Mouse (Mus musculus): ENCODE measurements around the gene Ankrd26. TPM values are rescaled to one million over a fixed set of nuclear protein-coding genes. Genes with fewer than 3 reads are reported as not detected.
"Not testable (repeated sequence)": the region's sequence is repeated elsewhere in the genome, so short reads cannot be mapped to it uniquely, and the experiment has no call there.

Gene Ankrd26
- polyA plus RNA-seq, 1 experiment = 7.1 TPM

DNA sequence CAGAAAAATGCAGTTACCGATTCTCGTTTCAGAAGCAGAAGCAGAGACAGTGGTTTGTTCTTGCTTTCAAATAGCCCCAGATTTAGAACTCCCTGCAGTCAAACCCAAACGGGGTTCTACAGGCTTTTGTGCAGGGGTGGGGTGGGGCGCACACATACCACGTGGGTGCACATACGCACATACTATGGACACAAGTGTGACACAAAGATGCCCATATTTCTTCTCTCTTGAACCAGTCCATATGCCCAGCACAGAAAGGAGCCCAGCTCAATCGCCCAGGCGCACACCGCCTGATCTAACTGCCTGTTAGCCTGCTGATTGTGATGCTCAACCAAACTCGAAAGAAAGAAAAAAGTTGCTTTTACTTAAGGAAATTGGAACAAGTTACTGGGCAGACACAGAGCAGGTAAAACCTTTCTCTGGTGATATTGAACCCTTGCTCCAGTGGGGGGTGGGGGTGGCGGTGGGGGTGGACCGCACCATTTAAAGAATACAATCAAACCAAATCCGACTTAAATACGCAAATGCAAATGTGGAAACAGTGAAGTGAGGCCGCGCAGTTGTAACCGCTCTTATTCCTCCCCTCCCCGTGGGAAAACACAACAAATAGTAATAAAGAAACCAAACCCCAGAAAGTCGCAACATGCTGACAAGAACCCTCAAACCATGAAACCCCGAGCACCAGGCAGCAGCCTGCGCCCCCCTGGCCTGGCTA, 30.8 kb upstream of the Ankrd26 start:
- no peak for TF ChIP-seq CTCF (IDR thresholded peaks at IDR 0.05; ENCODE audit: extremely low read depth, insufficient read depth, low read length)
- TF ChIP-seq POLR2A (IDR thresholded peaks at IDR 0.05; ENCODE audit: extremely low read depth, insufficient read depth, low read length) = no peak
- Histone ChIP-seq H3K4me1 (ENCODE audit: control insufficient read depth, insufficient read depth, low read length) (peaks cover 2% of the 10 kb centered on the region; the same call in 1 of the 2 replicates), H3K4me3 (ENCODE audit: insufficient read depth, low read length) (no peak overlapping the region; the same call in 1 of the 2 replicates), H3K27ac (ENCODE audit: insufficient read depth, low read length) (no peak overlapping the region)

DNA sequence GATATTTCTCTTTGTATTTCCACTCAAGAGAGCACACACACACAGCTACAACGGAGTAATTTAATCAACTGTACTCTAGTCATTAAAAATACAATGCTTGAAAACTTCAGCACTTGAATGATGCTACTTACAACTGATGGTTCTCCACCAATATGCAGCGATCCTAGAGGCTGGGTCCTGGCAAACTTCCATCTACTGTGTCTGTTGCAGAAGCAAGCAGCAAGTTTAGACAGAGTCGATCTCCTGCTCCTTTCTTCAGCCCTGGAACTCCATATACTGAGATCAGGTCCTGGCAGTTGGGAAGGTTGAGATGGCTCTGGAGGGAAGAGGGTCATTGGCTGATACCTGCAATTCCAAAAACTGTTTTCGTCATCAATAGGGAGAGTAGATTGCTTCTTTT, 16.7 kb upstream of the Ankrd26 start:
- not testable (repeated sequence) for H3K4me1 ChIP-seq (ENCODE audit: control insufficient read depth, insufficient read depth, low read length); H3K27ac ChIP-seq (ENCODE audit: insufficient read depth, low read length); H3K4me3 ChIP-seq (ENCODE audit: insufficient read depth, low read length)

DNA sequence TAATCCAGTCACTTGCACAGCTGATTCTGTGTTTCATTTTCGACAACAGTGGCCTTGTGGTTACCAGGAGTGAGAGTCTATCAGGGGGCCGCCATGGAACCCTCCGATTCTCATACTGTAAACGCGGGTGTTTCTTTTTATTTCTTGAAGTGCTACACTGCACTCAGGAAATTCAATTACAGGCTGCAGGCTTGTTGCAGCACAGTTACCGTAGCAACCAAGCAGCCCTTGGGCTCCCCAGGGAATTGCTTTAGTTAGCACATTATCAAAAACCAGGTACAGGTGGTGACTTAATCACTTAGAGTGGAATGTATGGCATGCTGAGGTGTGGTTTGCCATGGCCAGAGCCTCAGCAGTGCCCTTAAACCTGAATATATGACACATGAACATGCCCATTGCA, 12.3 kb upstream of the Ankrd26 start:
- no peak overlapping the region for H3K4me3 ChIP-seq (ENCODE audit: insufficient read depth, low read length)
- no peak overlapping the region for H3K27ac ChIP-seq (ENCODE audit: insufficient read depth, low read length)
- peaks cover 1% of the 10 kb centered on the region; the same call in 1 of the 2 replicates for H3K4me1 ChIP-seq (ENCODE audit: control insufficient read depth, insufficient read depth, low read length)
- TF ChIP-seq POLR2A (IDR thresholded peaks at IDR 0.05; ENCODE audit: extremely low read depth, insufficient read depth, low read length) (no peak), CTCF (IDR thresholded peaks at IDR 0.05; ENCODE audit: extremely low read depth, insufficient read depth, low read length) (no peak)

DNA sequence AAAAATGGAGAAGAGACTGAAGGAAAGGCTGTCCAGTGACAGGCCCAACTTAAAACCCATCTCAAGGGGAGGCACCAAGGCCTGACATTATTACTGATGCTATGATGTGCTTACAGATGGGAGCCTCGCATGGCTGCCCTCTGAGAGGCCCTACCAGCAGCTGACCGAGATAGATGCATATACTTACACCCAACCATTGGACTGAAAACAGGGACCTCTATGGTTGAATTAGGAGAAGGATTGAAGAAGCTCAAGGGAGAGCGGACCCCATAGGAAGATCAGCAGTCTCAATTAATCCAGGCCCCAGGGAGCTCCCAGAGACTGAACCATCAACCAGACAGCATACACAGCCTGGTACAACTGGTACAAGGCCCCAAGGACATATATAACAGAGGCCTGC, 5.8 kb upstream of the Ankrd26 start:
- TF ChIP-seq CTCF (IDR thresholded peaks at IDR 0.05; ENCODE audit: extremely low read depth, insufficient read depth, low read length) (no peak), POLR2A (IDR thresholded peaks at IDR 0.05; ENCODE audit: extremely low read depth, insufficient read depth, low read length) (no peak)
- H3K27ac ChIP-seq (ENCODE audit: insufficient read depth, low read length) = no peak overlapping the region
- H3K4me1 ChIP-seq (ENCODE audit: control insufficient read depth, insufficient read depth, low read length) = peaks cover 2% of the 10 kb centered on the region
- no peak overlapping the region for H3K4me3 ChIP-seq (ENCODE audit: insufficient read depth, low read length)

DNA sequence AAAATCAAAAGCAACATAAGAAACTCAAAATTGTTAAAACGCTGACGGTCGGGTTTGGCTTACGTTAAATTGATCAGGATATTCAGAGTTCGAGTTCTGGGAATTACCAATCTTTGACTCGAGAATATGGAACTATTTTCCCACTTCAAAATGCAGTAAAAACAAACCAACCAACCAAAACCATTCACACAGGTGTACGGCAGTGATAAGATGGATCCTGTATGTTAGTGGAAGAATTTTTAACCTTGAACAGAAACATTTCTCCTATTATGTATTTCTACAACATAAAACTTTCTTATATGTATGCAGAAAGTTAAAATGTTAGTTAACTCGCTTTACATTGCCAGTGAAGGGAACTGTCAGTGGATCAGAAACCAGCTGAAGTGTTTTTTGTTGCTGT, 801 bp downstream of the Ankrd26 start:
- no peak overlapping the region for H3K27ac ChIP-seq (ENCODE audit: insufficient read depth, low read length)
- TF ChIP-seq POLR2A (IDR thresholded peaks at IDR 0.05; ENCODE audit: extremely low read depth, insufficient read depth, low read length) = no peak
- no peak for TF ChIP-seq CTCF (IDR thresholded peaks at IDR 0.05; ENCODE audit: extremely low read depth, insufficient read depth, low read length)
- H3K4me1 ChIP-seq (ENCODE audit: control insufficient read depth, insufficient read depth, low read length) = peaks cover 2% of the 10 kb centered on the region
- peak overlapping the region; percentile 83 for H3K4me3 ChIP-seq (ENCODE audit: insufficient read depth, low read length)

DNA sequence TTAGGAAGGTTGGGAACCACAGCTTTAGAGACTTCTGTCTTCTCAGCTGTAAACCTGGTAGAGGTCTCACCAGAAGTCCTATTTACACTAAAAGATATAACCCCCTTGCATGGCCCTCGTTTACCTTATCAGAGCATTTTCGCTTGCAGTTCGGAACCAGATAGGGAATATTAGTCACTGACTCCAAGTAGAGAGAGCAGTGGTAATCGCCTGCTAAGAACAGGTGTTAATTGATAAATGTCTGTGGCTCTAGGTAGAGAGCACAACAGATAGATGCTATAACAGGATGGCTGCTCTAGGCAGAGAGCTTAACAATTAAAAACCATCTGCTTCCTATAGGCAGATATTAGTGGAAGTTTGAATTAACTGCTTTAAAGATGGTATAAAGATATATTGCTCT, 23.4 kb downstream of the Ankrd26 start:
- H3K4me3 ChIP-seq (ENCODE audit: insufficient read depth, low read length) = no peak overlapping the region
- H3K4me1 ChIP-seq (ENCODE audit: control insufficient read depth, insufficient read depth, low read length) = no peaks in the 10 kb centered on the region
- no peak overlapping the region for H3K27ac ChIP-seq (ENCODE audit: insufficient read depth, low read length)
- no peak for TF ChIP-seq POLR2A (IDR thresholded peaks at IDR 0.05; ENCODE audit: extremely low read depth, insufficient read depth, low read length)
- TF ChIP-seq CTCF (IDR thresholded peaks at IDR 0.05; ENCODE audit: extremely low read depth, insufficient read depth, low read length) = no peak

DNA sequence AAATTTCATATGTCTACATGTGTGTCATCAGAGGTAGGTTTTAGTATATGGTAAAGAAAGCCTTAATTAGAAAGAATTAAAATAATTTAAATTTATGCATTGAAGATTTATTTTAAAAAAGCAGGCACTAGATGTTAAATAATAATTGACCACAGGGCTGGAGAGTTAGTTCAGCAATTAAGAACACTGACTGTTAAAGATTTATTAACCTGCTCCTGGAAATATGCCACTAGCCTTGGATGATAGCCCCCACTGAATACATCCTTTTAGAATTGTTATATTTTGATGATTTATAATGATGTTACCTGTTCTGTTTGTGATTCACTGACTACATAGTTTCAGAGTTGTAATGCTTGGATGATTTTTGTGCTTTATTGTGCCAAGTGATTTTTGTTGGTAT, 24.8 kb downstream of the Ankrd26 start:
- not testable (repeated sequence) for H3K4me1 ChIP-seq (ENCODE audit: control insufficient read depth, insufficient read depth, low read length); H3K4me3 ChIP-seq (ENCODE audit: insufficient read depth, low read length); H3K27ac ChIP-seq (ENCODE audit: insufficient read depth, low read length)

DNA sequence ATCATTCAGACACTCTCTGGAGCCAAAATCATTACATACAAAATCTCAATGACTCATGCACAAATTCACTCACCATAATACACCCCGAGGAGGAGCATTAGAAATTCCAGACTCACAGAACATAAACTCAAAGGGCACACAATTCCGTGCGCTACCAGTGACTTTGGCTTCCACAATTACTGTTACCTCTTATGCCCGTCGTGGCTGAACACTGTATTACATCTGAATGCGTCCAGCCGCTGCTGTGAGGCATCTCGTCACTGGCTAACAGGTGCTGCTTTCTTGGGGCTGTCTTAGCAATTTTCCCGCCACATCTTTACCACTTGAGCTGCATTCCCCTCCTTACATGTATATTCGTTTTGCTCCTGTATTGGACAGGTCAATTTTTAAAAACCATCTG, 26.7 kb downstream of the Ankrd26 start:
- Histone ChIP-seq H3K27ac (ENCODE audit: insufficient read depth, low read length) (no peak overlapping the region), H3K4me1 (ENCODE audit: control insufficient read depth, insufficient read depth, low read length) (no peaks in the 10 kb centered on the region), H3K4me3 (ENCODE audit: insufficient read depth, low read length) (no peak overlapping the region)
- no peak for TF ChIP-seq CTCF (IDR thresholded peaks at IDR 0.05; ENCODE audit: extremely low read depth, insufficient read depth, low read length)
- TF ChIP-seq POLR2A (IDR thresholded peaks at IDR 0.05; ENCODE audit: extremely low read depth, insufficient read depth, low read length) = no peak

DNA sequence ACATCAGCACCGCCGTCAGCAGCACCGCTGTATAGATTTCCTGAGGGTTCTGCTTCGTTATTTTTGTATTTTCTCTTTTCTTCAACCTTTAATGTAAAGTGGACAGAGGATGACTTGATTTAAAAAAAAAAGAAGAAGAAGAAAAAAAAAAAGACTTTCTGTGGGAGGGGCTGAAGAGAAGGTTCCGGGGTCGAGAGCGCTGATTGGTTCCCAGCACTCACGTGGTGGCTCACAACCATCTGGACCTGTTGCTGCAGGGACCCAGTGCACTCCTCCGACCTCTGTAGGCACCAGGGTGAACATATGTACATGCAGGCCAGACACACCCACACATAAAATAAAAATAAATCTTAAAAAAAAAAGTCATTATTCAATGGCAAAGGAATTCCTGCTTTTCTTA, 28.6 kb downstream of the Ankrd26 start:
- TF ChIP-seq CTCF (IDR thresholded peaks at IDR 0.05; ENCODE audit: extremely low read depth, insufficient read depth, low read length) (no peak), POLR2A (IDR thresholded peaks at IDR 0.05; ENCODE audit: extremely low read depth, insufficient read depth, low read length) (no peak)
- Histone ChIP-seq H3K4me3 (ENCODE audit: insufficient read depth, low read length) (no peak overlapping the region), H3K27ac (ENCODE audit: insufficient read depth, low read length) (no peak overlapping the region)

DNA sequence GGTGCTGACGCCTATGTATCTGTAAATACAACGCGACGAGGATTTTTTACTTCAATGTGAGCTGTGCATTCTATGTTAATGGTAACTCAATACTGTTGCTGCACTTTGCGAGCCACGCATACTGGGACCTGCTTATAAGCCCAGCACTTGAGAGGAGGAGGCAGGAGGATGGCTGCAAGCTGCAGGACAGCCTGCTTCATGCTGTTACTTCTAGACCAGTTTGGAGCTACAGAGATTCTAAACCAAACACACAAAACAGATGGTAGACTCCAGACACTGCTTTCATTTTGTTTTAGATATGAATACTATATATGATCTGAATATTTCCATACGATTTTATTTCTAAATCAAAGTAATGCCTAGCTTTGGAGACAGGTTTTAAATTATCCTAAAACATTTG, 41.4 kb downstream of the Ankrd26 start:
- Histone ChIP-seq H3K27ac (ENCODE audit: insufficient read depth, low read length) (no peak overlapping the region), H3K4me1 (ENCODE audit: control insufficient read depth, insufficient read depth, low read length) (no peaks in the 10 kb centered on the region), H3K4me3 (ENCODE audit: insufficient read depth, low read length) (no peak overlapping the region)
- TF ChIP-seq CTCF (IDR thresholded peaks at IDR 0.05; ENCODE audit: extremely low read depth, insufficient read depth, low read length) = no peak
- TF ChIP-seq POLR2A (IDR thresholded peaks at IDR 0.05; ENCODE audit: extremely low read depth, insufficient read depth, low read length) = no peak

More for the DNA sequence above, 28.6 kb downstream of the Ankrd26 start:
- H3K4me1 ChIP-seq (ENCODE audit: control insufficient read depth, insufficient read depth, low read length) = no peaks in the 10 kb centered on the region

All from cortical plate, adult 2 months (tissue).